Mouse (Mus musculus): ENCODE results near the gene Il2ra. TPM values are rescaled to one million over a fixed set of nuclear protein-coding genes. Genes with fewer than 3 reads are reported as not detected.

Gene Il2ra
- polyA plus RNA-seq, 1 experiment from 2014 or later, result not detected

GRCm38 (mm10) chr2:11635471-11636137 lies 7.0 kb upstream of the Il2ra start:
- Histone ChIP-seq H3K9me3 (ENCODE audit: control insufficient read depth, low read length) (0 out of 2 replicates have a peak, but pooled peaks cover 6% of the 10 kb centered on the region), H3K9ac (ENCODE audit: low read length) (no peak overlapping the region), H3K36me3 (ENCODE audit: control insufficient read depth, insufficient read depth, low read length) (no peaks in the 10 kb centered on the region), H3K27ac (replicated peaks in 1 of 2; ENCODE audit: control insufficient read depth in 1 of 2, insufficient read depth in 1 of 2, low read depth in 2 of 2, low read length in 2 of 2) (no peak overlapping the region), H3K27me3 (ENCODE audit: control insufficient read depth, insufficient read depth, low read length) (no peaks in the 10 kb centered on the region), H3K4me2 (ENCODE audit: low read length) (no peak overlapping the region), H3K4me1 (ENCODE audit: control insufficient read depth in 2 of 2, insufficient read depth in 2 of 2, low read length in 2 of 2) (no peaks in the 10 kb centered on the region), H3K4me3 (ENCODE audit: control insufficient read depth in 1 of 2, insufficient read depth in 1 of 2, low read depth in 1 of 2, low read length in 2 of 2) (no peak overlapping the region)
- ATAC-seq (ENCODE audit: insufficient number of reproducible peaks, insufficient read depth, low FRiP score, low read depth), result no peak
- WGBS, result 89% methylated on average over 5 of the region's 5 CpGs

GRCm38 (mm10) chr2:11636138-11636480 lies 6.5 kb upstream of the Il2ra start:
- H3K36me3 ChIP-seq (ENCODE audit: control insufficient read depth, insufficient read depth, low read length), result no peaks in the 10 kb centered on the region
- H3K9ac ChIP-seq (ENCODE audit: low read length), result no peak overlapping the region
- no peak overlapping the region for H3K27ac ChIP-seq (replicated peaks in 1 of 2; ENCODE audit: control insufficient read depth in 1 of 2, insufficient read depth in 1 of 2, low read depth in 2 of 2, low read length in 2 of 2)
- no peak overlapping the region for H3K4me2 ChIP-seq (ENCODE audit: low read length)
- H3K4me1 ChIP-seq (ENCODE audit: control insufficient read depth in 2 of 2, insufficient read depth in 2 of 2, low read length in 2 of 2), result no peaks in the 10 kb centered on the region
- no peak overlapping the region for H3K4me3 ChIP-seq (ENCODE audit: control insufficient read depth in 1 of 2, insufficient read depth in 1 of 2, low read depth in 1 of 2, low read length in 2 of 2)
- no peak for ATAC-seq (ENCODE audit: insufficient number of reproducible peaks, insufficient read depth, low FRiP score, low read depth)
- 0 out of 2 replicates have a peak, but pooled peaks cover 6% of the 10 kb centered on the region for H3K9me3 ChIP-seq (ENCODE audit: control insufficient read depth, low read length)
- no peaks in the 10 kb centered on the region for H3K27me3 ChIP-seq (ENCODE audit: control insufficient read depth, insufficient read depth, low read length)
- 69% methylated on average over 3 of the region's 3 CpGs for WGBS

- 49% methylated on average over 1 of the region's 1 CpGs for WGBS
These were observed 5.5 kb upstream of the Il2ra start for GRCm38 (mm10) chr2:11637115-11637514.

GRCm38 (mm10) chr2:11644057-11644456 lies 1.4 kb downstream of the Il2ra start:
- ATAC-seq (ENCODE audit: insufficient number of reproducible peaks, insufficient read depth, low FRiP score, low read depth), result no peak
- Histone ChIP-seq H3K9me3 (ENCODE audit: control insufficient read depth, low read length) (no peaks in the 10 kb centered on the region), H3K36me3 (ENCODE audit: control insufficient read depth, insufficient read depth, low read length) (no peaks in the 10 kb centered on the region), H3K9ac (ENCODE audit: low read length) (no peak overlapping the region), H3K27me3 (ENCODE audit: control insufficient read depth, insufficient read depth, low read length) (no peaks in the 10 kb centered on the region), H3K4me3 (ENCODE audit: control insufficient read depth in 1 of 2, insufficient read depth in 1 of 2, low read depth in 1 of 2, low read length in 2 of 2) (no peak overlapping the region), H3K4me2 (ENCODE audit: low read length) (no peak overlapping the region), H3K27ac (replicated peaks in 1 of 2; ENCODE audit: control insufficient read depth in 1 of 2, insufficient read depth in 1 of 2, low read depth in 2 of 2, low read length in 2 of 2) (no peak overlapping the region), H3K4me1 (ENCODE audit: control insufficient read depth in 2 of 2, insufficient read depth in 2 of 2, low read length in 2 of 2) (no peaks in the 10 kb centered on the region)
- WGBS, result 73% methylated on average over 1 of the region's 1 CpGs

More at GRCm38 (mm10) chr2:11637115-11637514, 5.5 kb upstream of the Il2ra start:
- no peak overlapping the region for H3K4me2 ChIP-seq (ENCODE audit: low read length)
- H3K27ac ChIP-seq (replicated peaks in 1 of 2; ENCODE audit: control insufficient read depth in 1 of 2, insufficient read depth in 1 of 2, low read depth in 2 of 2, low read length in 2 of 2), result no peak overlapping the region
- no peak overlapping the region for H3K4me3 ChIP-seq (ENCODE audit: control insufficient read depth in 1 of 2, insufficient read depth in 1 of 2, low read depth in 1 of 2, low read length in 2 of 2)
- H3K27me3 ChIP-seq (ENCODE audit: control insufficient read depth, insufficient read depth, low read length), result no peaks in the 10 kb centered on the region
- H3K36me3 ChIP-seq (ENCODE audit: control insufficient read depth, insufficient read depth, low read length), result no peaks in the 10 kb centered on the region
- H3K9ac ChIP-seq (ENCODE audit: low read length), result no peak overlapping the region
- H3K9me3 ChIP-seq (ENCODE audit: control insufficient read depth, low read length), result 0 out of 2 replicates have a peak, but pooled peaks cover 6% of the 10 kb centered on the region
- H3K4me1 ChIP-seq (ENCODE audit: control insufficient read depth in 2 of 2, insufficient read depth in 2 of 2, low read length in 2 of 2), result no peaks in the 10 kb centered on the region
- no peak for ATAC-seq (ENCODE audit: insufficient number of reproducible peaks, insufficient read depth, low FRiP score, low read depth)

GRCm38 (mm10) chr2:11645297-11645696 lies 2.7 kb downstream of the Il2ra start:
- no peaks in the 10 kb centered on the region for H3K36me3 ChIP-seq (ENCODE audit: control insufficient read depth, insufficient read depth, low read length)
- 75% methylated on average over 2 of the region's 2 CpGs for WGBS
- H3K27ac ChIP-seq (replicated peaks in 1 of 2; ENCODE audit: control insufficient read depth in 1 of 2, insufficient read depth in 1 of 2, low read depth in 2 of 2, low read length in 2 of 2), result no peak overlapping the region
- no peak overlapping the region for H3K9ac ChIP-seq (ENCODE audit: low read length)
- no peaks in the 10 kb centered on the region for H3K9me3 ChIP-seq (ENCODE audit: control insufficient read depth, low read length)
- no peaks in the 10 kb centered on the region for H3K27me3 ChIP-seq (ENCODE audit: control insufficient read depth, insufficient read depth, low read length)
- H3K4me2 ChIP-seq (ENCODE audit: low read length), result no peak overlapping the region
- ATAC-seq (ENCODE audit: insufficient number of reproducible peaks, insufficient read depth, low FRiP score, low read depth), result no peak
- no peaks in the 10 kb centered on the region for H3K4me1 ChIP-seq (ENCODE audit: control insufficient read depth in 2 of 2, insufficient read depth in 2 of 2, low read length in 2 of 2)
- H3K4me3 ChIP-seq (ENCODE audit: control insufficient read depth in 1 of 2, insufficient read depth in 1 of 2, low read depth in 1 of 2, low read length in 2 of 2), result no peak overlapping the region

GRCm38 (mm10) chr2:11651476-11651875 lies 8.9 kb downstream of the Il2ra start:
- H3K9me3 ChIP-seq (ENCODE audit: control insufficient read depth, low read length), result no peaks in the 10 kb centered on the region
- no peak for ATAC-seq (ENCODE audit: insufficient number of reproducible peaks, insufficient read depth, low FRiP score, low read depth)
- H3K4me2 ChIP-seq (ENCODE audit: low read length), result no peak overlapping the region
- no peaks in the 10 kb centered on the region for H3K36me3 ChIP-seq (ENCODE audit: control insufficient read depth, insufficient read depth, low read length)
- 42% methylated on average over 3 of the region's 3 CpGs for WGBS
- H3K4me1 ChIP-seq (ENCODE audit: control insufficient read depth in 2 of 2, insufficient read depth in 2 of 2, low read length in 2 of 2), result peaks cover 0 to 2% of the 10 kb centered on the region in 2 experiments; a peak in 1 of 4 replicates
- H3K9ac ChIP-seq (ENCODE audit: low read length), result no peak overlapping the region
- no peaks in the 10 kb centered on the region for H3K27me3 ChIP-seq (ENCODE audit: control insufficient read depth, insufficient read depth, low read length)
- H3K27ac ChIP-seq (replicated peaks in 1 of 2; ENCODE audit: control insufficient read depth in 1 of 2, insufficient read depth in 1 of 2, low read depth in 2 of 2, low read length in 2 of 2), result no peak overlapping the region
- H3K4me3 ChIP-seq (ENCODE audit: control insufficient read depth in 1 of 2, insufficient read depth in 1 of 2, low read depth in 1 of 2, low read length in 2 of 2), result no peak overlapping the region

GRCm38 (mm10) chr2:11652196-11652595 lies 9.6 kb downstream of the Il2ra start:
- no peak overlapping the region for H3K9ac ChIP-seq (ENCODE audit: low read length)
- WGBS, result 77% methylated on average over 3 of the region's 3 CpGs

GRCm38 (mm10) chr2:11652780-11653179 lies 10.2 kb downstream of the Il2ra start:
- 48% methylated on average over 2 of the region's 2 CpGs for WGBS
- H3K36me3 ChIP-seq (ENCODE audit: control insufficient read depth, insufficient read depth, low read length), result no peaks in the 10 kb centered on the region
- no peak overlapping the region for H3K4me3 ChIP-seq (ENCODE audit: control insufficient read depth in 1 of 2, insufficient read depth in 1 of 2, low read depth in 1 of 2, low read length in 2 of 2)
- no peak for ATAC-seq (ENCODE audit: insufficient number of reproducible peaks, insufficient read depth, low FRiP score, low read depth)
- no peaks in the 10 kb centered on the region for H3K9me3 ChIP-seq (ENCODE audit: control insufficient read depth, low read length)
- no peak overlapping the region for H3K4me2 ChIP-seq (ENCODE audit: low read length)
- no peaks in the 10 kb centered on the region for H3K27me3 ChIP-seq (ENCODE audit: control insufficient read depth, insufficient read depth, low read length)
- peaks cover 0 to 2% of the 10 kb centered on the region in 2 experiments; a peak in 1 of 4 replicates for H3K4me1 ChIP-seq (ENCODE audit: control insufficient read depth in 2 of 2, insufficient read depth in 2 of 2, low read length in 2 of 2)
- no peak overlapping the region for H3K9ac ChIP-seq (ENCODE audit: low read length)
- no peak overlapping the region for H3K27ac ChIP-seq (replicated peaks in 1 of 2; ENCODE audit: control insufficient read depth in 1 of 2, insufficient read depth in 1 of 2, low read depth in 2 of 2, low read length in 2 of 2)

More at GRCm38 (mm10) chr2:11652196-11652595, 9.6 kb downstream of the Il2ra start:
- H3K36me3 ChIP-seq (ENCODE audit: control insufficient read depth, insufficient read depth, low read length), result no peaks in the 10 kb centered on the region
- ATAC-seq (ENCODE audit: insufficient number of reproducible peaks, insufficient read depth, low FRiP score, low read depth), result no peak
- H3K4me1 ChIP-seq (ENCODE audit: control insufficient read depth in 2 of 2, insufficient read depth in 2 of 2, low read length in 2 of 2), result peaks cover 0 to 2% of the 10 kb centered on the region in 2 experiments; a peak in 1 of 4 replicates
- H3K4me2 ChIP-seq (ENCODE audit: low read length), result no peak overlapping the region
- no peak overlapping the region for H3K27ac ChIP-seq (replicated peaks in 1 of 2; ENCODE audit: control insufficient read depth in 1 of 2, insufficient read depth in 1 of 2, low read depth in 2 of 2, low read length in 2 of 2)
- no peaks in the 10 kb centered on the region for H3K9me3 ChIP-seq (ENCODE audit: control insufficient read depth, low read length)
- H3K4me3 ChIP-seq (ENCODE audit: control insufficient read depth in 1 of 2, insufficient read depth in 1 of 2, low read depth in 1 of 2, low read length in 2 of 2), result no peak overlapping the region
- no peaks in the 10 kb centered on the region for H3K27me3 ChIP-seq (ENCODE audit: control insufficient read depth, insufficient read depth, low read length)
